Mouse (Mus musculus): ENCODE measurements around the gene Ciao1.

GRCm38 (mm10) chr2:127292250-127292649, 44.6 kb upstream of the Ciao1 start:
- TF ChIP-seq POLR2A (IDR thresholded peaks at IDR 0.05; ENCODE audit: extremely low read depth, insufficient read depth, low read length), result no peak
- TF ChIP-seq CTCF (IDR thresholded peaks at IDR 0.05; ENCODE audit: extremely low read depth, insufficient read depth, low read length), result no peak
